Mouse (Mus musculus): ENCODE measurements at regions not wholly inside any gene's neighbourhood (a gene's known extent, or its start where the extent isn't known, plus 50 kb on each side); places are given as distances from the start of the nearest gene placed in this dataset.
A peak's percentile ranks its signal among the peaks of the same experiment; 100 is the strongest.

- DNase-seq (ENCODE audit: low spot score in 2 of 2) = no peak
Measured at GRCm38 (mm10) chrX:49387439-49387838, 76.3 kb upstream of the Arhgap36 start.

DNA sequence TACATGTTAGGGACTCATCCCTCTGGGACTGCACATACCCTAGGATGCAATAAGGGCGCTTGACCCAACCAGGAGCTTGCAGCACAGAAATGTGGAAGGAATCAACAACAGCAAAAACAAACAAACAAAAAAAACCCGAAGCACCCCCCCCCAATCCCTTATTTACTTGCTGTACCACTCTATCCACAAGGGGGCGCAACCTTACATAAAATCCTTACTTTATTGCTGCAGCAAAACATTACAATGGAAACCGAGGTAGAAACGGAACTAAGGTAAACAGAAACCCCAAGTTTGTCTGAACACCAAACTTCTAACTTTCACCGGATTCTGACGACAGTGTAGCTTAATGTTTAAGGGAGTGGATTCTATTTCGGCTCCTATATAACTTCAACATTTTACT is 86.7 kb upstream of the Arhgap36 start:
- peak in 1 of 2 experiments; percentile 9 for DNase-seq (ENCODE audit: low spot score in 2 of 2)

DNA sequence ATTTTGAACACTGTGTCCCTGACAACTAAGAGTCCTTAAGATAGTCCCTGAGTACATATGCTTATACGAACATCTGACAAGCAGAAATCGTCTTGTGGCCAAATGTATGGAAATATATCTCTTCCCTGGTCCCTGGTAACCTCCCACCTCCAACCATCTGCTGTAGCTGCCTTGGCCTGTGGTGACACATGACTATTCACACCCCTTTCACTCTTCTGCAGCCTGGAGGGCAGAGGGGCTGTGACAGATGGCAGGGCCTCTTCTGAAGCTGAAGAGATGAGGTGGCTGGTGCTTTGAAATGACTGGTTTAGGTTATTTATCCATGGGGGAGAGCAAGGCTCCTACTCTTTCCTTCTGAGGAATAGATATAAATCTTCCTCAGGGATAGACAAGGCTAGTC is 82.3 kb upstream of the Enox2 start:
- DNase-seq (ENCODE audit: low spot score in 2 of 2) = no peak

DNA sequence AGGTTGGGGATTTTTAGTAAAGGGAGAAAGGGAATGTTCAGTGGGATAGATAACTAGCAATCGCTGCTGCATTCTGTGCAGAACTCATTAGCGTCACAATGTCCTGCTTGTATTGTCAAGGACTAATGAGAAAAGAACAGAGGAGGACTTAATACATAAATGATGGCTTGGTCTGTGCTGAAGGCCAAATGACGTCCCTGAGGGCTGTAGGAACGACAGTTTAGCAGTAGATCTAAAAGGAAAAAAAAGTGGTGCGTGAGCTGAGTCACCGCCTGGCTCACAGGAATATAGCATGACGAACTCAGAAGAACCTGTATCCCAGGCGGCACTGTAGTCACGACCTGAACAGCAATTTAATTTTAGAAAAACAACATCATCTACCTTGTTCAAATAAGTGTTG is 81.3 kb upstream of the Enox2 start:
- DNase-seq (ENCODE audit: low spot score in 2 of 2) = no peak

GRCm38 (mm10) chrX:49346451-49346850 is 58.4 kb upstream of the Enox2 start:
- DNase-seq (ENCODE audit: low spot score in 2 of 2) = no peak

Measured in gastrocnemius, postnatal 4 days (tissue).